Mouse (Mus musculus) bone marrow macrophage, adult 2 months (primary cell): ENCODE data around the gene Efnb1.

Experiments
- CTCF ChIP-seq: IDR thresholded peaks from 2 replicates; pipeline ENCODE4 v1.5.1; 2012; ENCODE audit warnings: low read depth, mild to moderate bottlenecking, low read length, moderate library complexity
- POLR2A ChIP-seq: IDR thresholded peaks from 2 replicates; pipeline ENCODE4 v1.6.1; 2012; ENCODE audit warnings: mild to moderate bottlenecking, low read depth, low read length, borderline replicate concordance

DNA sequence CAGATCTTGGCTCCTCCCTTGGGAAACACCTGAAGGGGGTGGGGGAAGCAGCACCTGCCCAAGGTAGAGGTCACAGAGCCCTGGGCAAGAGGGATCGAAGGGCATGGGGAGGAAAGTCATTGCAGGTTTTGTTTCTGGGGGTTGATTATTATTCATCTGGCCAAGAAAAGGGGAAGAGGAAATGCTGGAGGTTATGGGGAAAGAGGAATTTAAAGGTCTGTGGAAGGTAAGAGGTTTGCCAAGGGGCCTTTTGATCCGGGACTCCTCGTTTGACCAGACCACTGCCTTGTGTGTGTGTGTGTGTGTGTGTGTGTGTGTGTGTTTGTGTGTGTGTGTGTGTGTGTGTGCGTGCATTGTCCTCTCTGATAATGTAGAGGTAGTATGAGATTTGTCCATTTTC, 15.5 kb downstream of the Efnb1 start:
- TF ChIP-seq CTCF (no peak), POLR2A (no peak)
